Mouse (Mus musculus) lung, postnatal 0 days (tissue): ENCODE data around the gene Higd1c.

Experiments used
- CTCF ChIP-seq: IDR thresholded peaks from 2 replicates; pipeline ENCODE4 v1.5.1; 2016; ENCODE audit warnings: antibody characterized with exemption, mild to moderate bottlenecking
- EP300 ChIP-seq: IDR thresholded peaks from 2 replicates; pipeline ENCODE4 v1.6.1; 2016; ENCODE audit warnings: antibody characterized with exemption, mild to moderate bottlenecking, control low read depth

DNA sequence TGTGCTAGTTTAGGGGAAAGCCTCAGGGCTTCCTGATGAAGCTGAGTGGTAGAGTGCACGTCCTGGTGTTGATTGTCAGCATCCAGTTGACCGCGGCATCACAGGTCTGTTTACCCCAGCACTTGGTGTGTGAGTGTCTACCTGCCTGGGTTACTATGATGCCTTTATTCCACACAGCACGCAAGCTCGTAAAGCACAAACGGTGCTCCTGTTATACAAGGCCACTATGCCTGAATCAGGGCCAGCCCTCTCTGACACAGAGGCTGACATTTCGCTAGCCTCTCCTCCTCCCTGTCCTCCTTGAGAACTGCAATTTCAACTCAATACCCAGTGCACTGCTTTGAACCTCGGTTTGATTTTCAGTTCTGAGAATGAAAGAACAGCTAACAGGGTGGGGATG is 55.0 kb downstream of the Higd1c start:
- TF ChIP-seq CTCF = no peak
- no peak for TF ChIP-seq EP300
